Mouse (Mus musculus): Measurements from ENCODE around the gene Snx20.

GRCm38 (mm10) chr8:88621408-88621807, 14.5 kb downstream of the Snx20 start:
- TF ChIP-seq MYC (IDR thresholded peaks at IDR 0.05; ENCODE audit: low read depth, low read length) (no peak), ZNF384 (IDR thresholded peaks at IDR 0.05; ENCODE audit: low read depth, low read length) (no peak), POLR2AphosphoS2 (IDR thresholded peaks at IDR 0.05; ENCODE audit: low read depth, low read length) (no peak), E2F4 (IDR thresholded peaks at IDR 0.05; ENCODE audit: insufficient replicate concordance, low read depth, low read length) (no peak), USF2 (conservative IDR thresholded peaks at IDR 0.05; ENCODE audit: low read depth, low read length) (no peak), CTCF (conservative IDR thresholded peaks at IDR 0.05 in 1 of 2, IDR thresholded peaks at IDR 0.05 in 1 of 2; ENCODE audit: low read depth in 2 of 2, low read length in 2 of 2) (peak; percentile 86 to 95), SIN3A (IDR thresholded peaks at IDR 0.05; ENCODE audit: low read length) (no peak), SMC3 (IDR thresholded peaks at IDR 0.05; ENCODE audit: low read depth, low read length) (peak; percentile 95), PAX5 (IDR thresholded peaks at IDR 0.05; ENCODE audit: low read length) (no peak), USF1 (IDR thresholded peaks at IDR 0.05; ENCODE audit: low read depth, low read length) (no peak), GABPA (IDR thresholded peaks at IDR 0.05; ENCODE audit: insufficient replicate concordance, low read depth, low read length) (no peak)
